Mouse (Mus musculus) Patski (cell line): ENCODE results near the gene Epp13. TPM values are rescaled to one million over a fixed set of nuclear protein-coding genes. Genes with fewer than 3 reads are reported as not detected.
"Not testable (repeated sequence)": the region's sequence is repeated elsewhere in the genome, so short reads cannot be mapped to it uniquely, and the experiment has no call there.

Experiments
- ATAC-seq: fragments of 100-300 bp; one replicate; pipeline ENCODE4 v1.8.0; 2021
- CTCF ChIA-PET: fragments of 350-600 bp; sonication (Branson Sonifier 250); formaldehyde crosslinking; loops from one replicate; lab custom pipeline; 2022; ENCODE audit warnings: inconsistent platforms; lab: Charles Lee
- POLR2A ChIA-PET: fragments of 350-600 bp; sonication (Branson Sonifier 250); formaldehyde crosslinking; loops from one replicate; lab custom pipeline; 2022; ENCODE audit warnings: antibody characterized with exemption, inconsistent platforms; lab: Charles Lee
- DNase-seq: peaks from one replicate; pipeline ENCODE4 v3.0.0-alpha.2; 2011; ENCODE audit warnings: low read depth, low spot score
- H3K27me3 ChIP-seq: fragments of 371-371 bp; one replicate; pipeline ENCODE4 v1.5.1; 2021
- CTCF ChIP-seq: fragments of 100-300 bp; IDR thresholded peaks from one replicate; pipeline ENCODE4 v1.5.1; 2021
- in situ Hi-C: fragments of 300-500 bp; cut with MboI; formaldehyde crosslinking; loops from 3 replicates; pipeline ENCODE4 v1.11.1; 2018; ENCODE audit warnings: low pct_unique_long_range_greater_than_20kb, mixed read lengths
- polyA plus RNA-seq: library from polyadenylated mRNA; unstranded; gene quantifications from one replicate; pipeline ENCODE4 v1.2.3, GENCODE M21; 2021

Gene Epp13
- not detected for polyA plus RNA-seq

DNA sequence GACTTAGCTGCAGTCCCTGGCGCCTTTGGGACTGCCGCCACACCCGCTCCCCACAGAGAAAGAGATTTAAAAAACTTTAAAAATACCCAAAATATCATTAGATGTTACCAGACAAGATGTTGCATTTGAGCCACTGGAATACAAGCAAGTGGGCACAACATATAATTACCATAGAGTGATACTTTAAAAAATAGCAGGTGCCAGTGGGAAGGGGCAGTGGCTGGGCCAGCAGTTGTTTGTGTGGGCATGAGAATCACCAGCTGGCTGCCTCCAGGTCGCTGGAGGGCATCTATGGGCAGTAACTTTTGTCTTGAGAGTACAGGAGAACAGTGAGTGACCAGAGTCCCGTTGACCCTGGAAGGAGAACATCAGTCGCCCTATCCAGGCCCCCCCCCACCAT lies at the start of gene Epp13:
Epp13 (plus strand) TSS at position 301 of the 400 bp plus-strand sequence.
- POLR2A ChIA-PET = no interaction called here
- in situ Hi-C loops = no loop called here

DNA sequence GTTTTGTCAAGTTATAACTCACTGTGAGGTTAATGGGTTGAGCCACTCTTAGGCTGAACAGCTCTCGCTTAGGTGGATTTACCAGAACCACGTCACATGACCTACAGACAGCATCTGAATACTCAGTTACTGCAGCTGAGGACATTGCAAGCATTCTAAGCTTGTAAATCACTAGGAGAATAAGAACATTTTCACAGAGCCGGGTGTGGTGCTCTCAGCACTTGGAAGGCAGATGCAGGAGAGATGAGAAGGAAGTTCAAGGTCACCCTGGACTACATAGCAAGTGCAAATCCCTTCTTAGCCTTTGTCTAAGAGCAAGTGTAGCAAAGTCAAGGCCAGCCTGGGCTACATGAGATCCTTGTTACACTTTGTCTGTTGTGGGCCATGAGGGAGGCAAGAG lies 48.3 kb upstream of the Epp13 start:
- H3K27me3 ChIP-seq = no peaks in the 10 kb centered on the region
- ATAC-seq (no peak), DNase-seq (no peak)
- no peak for TF ChIP-seq CTCF
- POLR2A ChIA-PET = no interaction called here
- in situ Hi-C loops = loop anchor here (25.0 kb wide), 1 partner anchor 242 kb away; no protein-coding TSS in a partner anchor
- CTCF ChIA-PET = no interaction called here

More for the DNA sequence above, at the start of gene Epp13:
- DNase-seq (no peak), ATAC-seq (no peak)
- peaks cover 13% of the 10 kb centered on the region for H3K27me3 ChIP-seq
- CTCF ChIA-PET = no interaction called here
- TF ChIP-seq CTCF = no peak

- DNase-seq (no peak), ATAC-seq (no peak)
- ChIA-PET CTCF (interaction anchor here (1.0 to 1.2 kb wide), 5 partner anchors 9 to 75 kb away, joined by 3 to 4 read pairs (median 3); partner anchors contain the start of gene Zfp444), POLR2A (no interaction called here)
- TF ChIP-seq CTCF = peak; percentile 58
- peaks cover 3% of the 10 kb centered on the region for H3K27me3 ChIP-seq
- in situ Hi-C loops = loop anchor here (25.0 kb wide), 1 partner anchor 251 kb away; no protein-coding TSS in a partner anchor
These were observed 39.4 kb upstream of the Epp13 start for GRCm38 (mm10) chr7:6213144-6213543.

DNA sequence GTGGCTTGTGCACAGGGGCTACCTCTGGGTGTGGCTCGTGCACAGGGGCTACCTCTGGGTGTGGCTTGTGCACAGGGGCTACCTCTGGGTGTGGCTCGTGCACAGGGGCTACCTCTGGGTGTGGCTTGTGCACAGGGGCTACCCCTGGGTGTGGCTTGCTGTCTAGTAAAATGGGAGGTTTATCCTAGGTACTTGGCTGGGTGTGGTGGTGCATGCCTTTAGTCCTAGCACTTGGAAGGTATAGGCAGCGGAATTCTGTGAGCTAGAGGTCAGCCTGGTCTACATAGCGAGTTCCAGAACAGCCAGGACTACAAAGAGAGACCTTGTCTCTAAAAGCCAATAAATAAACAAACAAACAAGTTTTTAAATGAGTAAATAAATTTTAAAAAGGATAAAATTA lies 37.8 kb upstream of the Epp13 start:
- CTCF ChIA-PET, DNase-seq, H3K27me3 ChIP-seq, ATAC-seq, POLR2A ChIA-PET: not testable (repeated sequence)
- in situ Hi-C loops = loop anchor here (25.0 kb wide), 1 partner anchor 252 kb away; no protein-coding TSS in a partner anchor

GRCm38 (mm10) chr7:6220147-6220546 lies 32.4 kb upstream of the Epp13 start:
- ATAC-seq = no peak
- DNase-seq = no peak
- ChIA-PET POLR2A (no interaction called here), CTCF (interaction anchor here (1.2 kb wide), 1 partner anchor 11 kb away, joined by 3 read pairs; no protein-coding TSS in a partner anchor)
- in situ Hi-C loops = loop anchor here (25.0 kb wide), 1 partner anchor 258 kb away; no protein-coding TSS in a partner anchor
- no peak for TF ChIP-seq CTCF
- peaks cover 6% of the 10 kb centered on the region for H3K27me3 ChIP-seq

DNA sequence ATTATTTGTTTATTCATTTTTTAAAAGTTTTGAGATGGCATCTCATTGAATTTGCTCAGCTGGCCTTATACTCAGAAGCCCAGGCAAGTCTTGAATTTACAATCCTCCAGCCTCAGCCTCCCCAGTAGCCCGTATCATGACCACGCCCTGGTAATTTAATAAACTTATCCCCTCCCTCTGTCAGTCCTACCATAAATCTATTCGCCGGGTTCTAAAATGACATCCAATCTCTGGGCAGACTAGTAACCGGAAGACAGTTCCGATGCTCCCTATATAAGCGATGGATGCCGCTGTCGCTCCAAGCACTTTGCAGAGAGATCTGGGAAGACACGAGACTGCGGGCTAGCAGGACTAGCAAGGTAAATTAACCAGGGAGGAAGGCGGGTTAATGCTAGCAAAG lies 30.5 kb upstream of the Epp13 start, which contains the start of gene Zscan5b:
Zscan5b (plus strand) TSS at position 301 of the 400 bp plus-strand sequence.
- TF ChIP-seq CTCF = no peak
- CTCF ChIA-PET = interaction anchor here (0.8 kb wide), 1 partner anchor 9 kb away, joined by 3 read pairs; no protein-coding TSS in a partner anchor
- POLR2A ChIA-PET = no interaction called here

DNA sequence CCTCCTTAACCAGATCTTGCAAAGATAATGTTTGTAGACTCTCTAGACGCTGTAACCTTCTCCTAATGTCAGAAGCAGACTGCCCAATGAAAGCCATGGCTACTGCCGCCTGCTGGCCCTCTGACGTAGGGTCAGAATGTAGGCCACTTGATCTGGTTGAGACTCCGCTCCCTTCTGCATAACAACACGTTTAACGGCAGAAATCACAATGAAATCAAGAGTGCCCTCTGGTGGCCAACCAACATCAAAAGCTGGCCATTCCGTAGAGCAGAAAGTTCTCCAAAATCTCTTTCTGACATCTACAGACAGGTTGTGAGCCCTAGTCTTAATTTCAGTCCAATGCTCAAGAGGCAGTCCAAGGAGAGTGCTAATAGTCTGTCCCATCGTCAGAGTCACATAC lies 24.0 kb upstream of the Epp13 start:
- ATAC-seq, POLR2A ChIA-PET, DNase-seq: not testable (repeated sequence)

More for the DNA sequence above, 30.5 kb upstream of the Epp13 start, which contains the start of gene Zscan5b:
- in situ Hi-C loops = loop anchor here (25.0 kb wide), 1 partner anchor 260 kb away; no protein-coding TSS in a partner anchor
- H3K27me3 ChIP-seq = peaks cover 6% of the 10 kb centered on the region
- DNase-seq (no peak), ATAC-seq (no peak)

GRCm38 (mm10) chr7:6239787-6240186 lies 12.7 kb upstream of the Epp13 start:
- TF ChIP-seq CTCF = no peak
- H3K27me3 ChIP-seq = peaks cover 32% of the 10 kb centered on the region
- CTCF ChIA-PET = interaction anchor here (0.7 to 1.7 kb wide), 6 partner anchors 8 to 43 kb away, joined by 3 to 14 read pairs (median 4); no protein-coding TSS in a partner anchor
- in situ Hi-C loops = no loop called here
- no peak for DNase-seq
- POLR2A ChIA-PET = interaction anchor here (0.6 kb wide), 1 partner anchor 43 kb away, joined by 3 read pairs; no protein-coding TSS in a partner anchor
- ATAC-seq = no peak

More for the DNA sequence above, 24.0 kb upstream of the Epp13 start:
- CTCF ChIA-PET = interaction anchor here (1.6 kb wide), 1 partner anchor 12 kb away, joined by 3 read pairs; no protein-coding TSS in a partner anchor
- TF ChIP-seq CTCF = peak; percentile 32
- H3K27me3 ChIP-seq, in situ Hi-C loops: not testable (repeated sequence)

DNA sequence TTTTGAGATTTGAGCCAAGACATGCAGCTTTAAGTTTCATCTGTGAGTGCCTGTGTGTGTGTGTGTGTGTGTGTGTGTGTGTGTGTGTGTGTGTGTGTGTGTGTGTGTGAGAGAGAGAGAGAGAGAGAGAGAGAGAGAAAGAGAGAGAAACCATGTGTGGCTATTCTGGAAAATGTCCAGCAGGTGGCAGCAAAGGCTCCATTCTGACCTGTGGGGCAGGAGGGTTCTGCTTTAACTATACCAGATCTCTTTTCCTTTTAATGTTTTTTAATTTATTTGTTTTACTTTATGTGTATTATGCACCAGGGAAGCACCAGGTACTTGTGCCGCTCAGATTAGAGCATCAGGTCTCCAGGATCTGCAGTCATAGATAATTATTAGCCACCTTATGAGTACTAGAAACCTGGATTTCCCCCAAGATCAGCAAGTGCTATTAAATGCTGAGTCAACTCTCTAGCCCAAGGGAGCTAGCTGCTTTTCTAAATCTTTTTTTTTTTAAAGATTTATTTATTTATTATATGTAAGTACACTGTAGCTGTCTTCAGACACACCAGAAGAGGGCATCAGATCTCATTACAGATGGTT lies 11.6 kb upstream of the Epp13 start:
- POLR2A ChIA-PET, in situ Hi-C loops: not testable (repeated sequence)
- CTCF ChIA-PET = interaction anchor here (0.7 to 1.7 kb wide), 11 partner anchors 10 to 62 kb away, joined by 3 to 14 read pairs (median 3); no protein-coding TSS in a partner anchor
- DNase-seq = peak; percentile 19
- peaks cover 23% of the 10 kb centered on the region for H3K27me3 ChIP-seq
- peak; percentile 57 for TF ChIP-seq CTCF
- ATAC-seq = peak; percentile 67

- CTCF ChIA-PET = interaction anchor here (1.7 kb wide), 1 partner anchor 14 kb away, joined by 4 read pairs; no protein-coding TSS in a partner anchor
- H3K27me3 ChIP-seq = peaks cover 18% of the 10 kb centered on the region
- in situ Hi-C loops = no loop called here
- no peak for DNase-seq
- POLR2A ChIA-PET = no interaction called here
- no peak for ATAC-seq
- no peak for TF ChIP-seq CTCF
These were observed 7.9 kb upstream of the Epp13 start for GRCm38 (mm10) chr7:6244361-6245292.
